Mouse (Mus musculus) activated CD4-positive, CD25-positive, alpha-beta regulatory T cell, adult 4 months (primary cell): ENCODE measurements around the gene Gzma. TPM values are rescaled to one million over a fixed set of nuclear protein-coding genes. Genes with fewer than 3 reads are reported as not detected.

ENCODE experiments used
- ATAC-seq: one replicate; pipeline ENCODE4 v1.8.0; 2017
- polyA plus RNA-seq, 2 experiments: library from polyadenylated mRNA; unstranded; fragments of 100-300 nt; shearing (Covaris generic); gene quantifications; one replicate each; pipeline ENCODE4 v1.2.1; 2017

The Gzma gene
- polyA plus RNA-seq: 1 to 10 TPM; 3.3 to 6.7 TPM

GRCm38 (mm10) chr13:113100879-113101278, at the start of gene Gzma:
TSS of gene Gzma (minus strand) at chr13:113100981.
- peak; percentile 90 for ATAC-seq

- no peak for ATAC-seq
These were observed 38.8 kb upstream of the Gzma start for GRCm38 (mm10) chr13:113139597-113139996.

DNA sequence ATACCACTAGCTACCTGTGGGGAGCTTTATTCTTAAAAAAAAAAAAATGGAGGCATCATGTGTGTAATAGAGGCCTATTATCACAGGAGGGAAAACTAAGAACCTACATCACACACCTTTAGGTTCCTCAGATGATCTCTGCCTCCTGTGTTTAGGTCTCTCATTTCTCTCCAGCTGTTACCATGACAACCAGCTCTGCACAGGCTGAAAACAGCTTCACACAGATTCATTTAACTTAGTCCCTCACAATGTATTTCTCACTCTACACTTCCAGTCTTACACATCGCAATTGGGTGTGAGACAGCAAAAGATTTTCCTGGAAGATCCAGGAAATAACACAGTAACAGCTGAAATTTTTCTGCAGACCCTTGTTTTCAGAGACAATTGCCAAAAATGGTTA, 29.2 kb upstream of the Gzma start:
- ATAC-seq: no peak

DNA sequence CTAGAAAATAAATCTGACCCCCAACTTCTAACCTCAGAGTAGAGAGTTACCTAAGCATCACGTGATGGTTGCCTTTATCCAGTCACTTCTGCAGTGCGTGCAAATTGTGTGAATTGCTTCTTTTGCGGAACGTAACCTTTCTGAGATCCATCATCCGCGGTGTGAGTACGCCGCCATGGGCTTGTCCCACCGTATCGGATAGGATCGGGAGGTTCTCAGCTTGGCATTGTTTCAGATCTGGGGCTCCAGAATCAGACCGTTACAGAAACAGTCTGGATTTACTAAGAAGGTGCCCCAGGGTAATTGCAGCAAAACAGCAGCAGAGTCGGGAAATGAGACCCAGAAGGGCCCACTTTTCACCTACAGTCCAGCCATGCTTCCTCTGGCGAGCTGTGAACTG, 20.5 kb upstream of the Gzma start:
- no peak for ATAC-seq

GRCm38 (mm10) chr13:113120324-113121237, 19.8 kb upstream of the Gzma start:
- ATAC-seq: peak; percentile 89

DNA sequence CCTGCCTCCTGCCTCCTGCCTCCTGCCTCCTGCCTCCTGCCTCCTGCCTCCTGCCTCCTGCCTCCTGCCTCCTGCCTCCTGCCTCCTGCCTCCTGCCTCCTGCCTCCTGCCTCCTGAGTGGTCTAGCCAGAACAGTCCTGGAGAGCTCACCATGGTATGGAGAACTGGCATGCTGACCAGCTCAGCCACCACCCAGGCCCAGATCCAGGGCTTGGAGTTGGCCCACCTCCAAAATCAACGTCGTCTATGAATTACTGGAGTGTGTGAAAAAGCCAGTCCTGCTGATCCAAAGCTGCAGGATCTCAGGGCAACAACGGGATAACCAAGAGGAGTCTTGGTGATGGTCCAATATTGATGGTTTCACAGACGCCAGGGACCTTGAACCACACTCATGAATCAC, 18.2 kb upstream of the Gzma start:
- ATAC-seq: no peak

GRCm38 (mm10) chr13:113104759-113105158, 4.0 kb upstream of the Gzma start:
- no peak for ATAC-seq

- ATAC-seq: no peak
These were observed 1.0 kb upstream of the Gzma start for GRCm38 (mm10) chr13:113101804-113102203.

DNA sequence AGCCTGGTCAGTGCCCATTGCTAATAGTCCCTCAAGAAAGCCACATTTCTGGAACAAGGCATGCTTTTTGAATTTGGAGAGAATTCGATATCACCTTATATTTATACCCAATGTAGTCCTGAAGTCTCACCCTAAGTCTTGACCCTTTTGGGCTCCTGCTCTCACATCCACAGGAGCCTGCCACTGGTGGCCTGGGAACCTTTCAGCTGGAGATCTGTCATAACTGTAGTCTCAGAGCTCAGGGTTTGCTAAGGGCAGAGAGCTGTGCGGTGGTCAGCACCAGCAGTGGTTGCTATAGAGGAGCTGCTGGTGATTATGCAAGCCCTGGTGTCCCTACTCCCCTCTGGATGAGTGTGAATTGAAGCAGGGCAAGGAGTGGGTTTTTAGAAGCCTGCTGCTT, 2.4 kb downstream of the Gzma start:
- no peak for ATAC-seq

DNA sequence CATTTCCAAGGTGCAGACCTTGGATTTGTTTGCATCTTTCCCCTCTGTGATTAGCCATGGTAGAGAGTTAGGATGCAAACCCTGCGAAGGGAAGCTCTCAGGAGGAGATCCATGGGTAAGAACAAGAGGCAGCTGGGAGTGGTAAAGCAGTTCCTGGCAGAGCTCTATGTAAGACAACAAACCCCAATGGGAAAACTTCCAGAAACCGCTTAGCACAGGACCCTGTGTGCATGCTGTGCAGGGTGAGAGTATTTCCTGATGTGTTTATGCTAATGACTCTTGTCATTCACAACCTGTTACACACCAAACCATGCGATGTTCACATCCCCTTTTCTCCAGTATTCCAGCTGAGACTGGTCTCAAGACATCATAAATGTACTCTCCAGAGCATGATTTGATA, 3.8 kb downstream of the Gzma start:
- ATAC-seq: no peak

DNA sequence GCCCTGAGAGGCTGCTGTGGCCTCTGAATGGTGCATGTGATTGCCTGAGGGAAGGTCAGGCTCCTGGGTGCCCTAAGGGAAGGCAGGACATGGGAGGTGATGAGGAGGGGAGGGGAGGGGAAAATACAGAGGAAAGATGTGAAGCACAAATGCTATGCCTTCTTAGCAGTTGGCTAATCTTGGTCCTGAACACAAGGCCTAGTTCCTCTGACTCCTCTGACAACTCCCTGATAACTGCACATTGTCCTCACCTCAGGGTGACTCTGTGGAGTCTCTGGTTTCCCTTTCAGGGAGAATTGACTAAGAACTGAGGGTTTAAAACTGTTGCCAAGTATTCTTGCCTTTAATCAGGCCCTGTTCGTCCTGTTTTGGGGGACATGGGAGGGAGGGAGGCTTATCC, 6.2 kb downstream of the Gzma start:
- ATAC-seq: no peak

DNA sequence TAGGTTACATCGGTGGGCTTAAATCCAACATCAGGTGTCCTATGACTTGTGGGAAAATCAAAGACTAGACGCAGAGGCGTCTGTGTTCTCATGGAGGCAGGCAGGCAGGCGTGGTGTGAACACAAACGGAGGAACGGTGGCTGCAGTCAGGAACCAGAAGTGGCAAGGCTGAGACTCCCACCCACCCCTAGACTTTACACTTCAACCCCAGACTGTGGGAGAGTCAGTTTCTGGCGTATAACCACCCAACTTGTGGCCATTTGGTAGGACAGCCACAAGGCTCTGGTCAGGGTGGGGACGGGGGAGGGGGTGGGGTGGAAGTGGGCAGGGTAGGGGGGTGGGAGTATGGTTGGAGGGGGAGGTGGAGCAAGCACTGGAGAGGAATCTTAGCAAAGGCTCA, 10.3 kb downstream of the Gzma start:
- ATAC-seq: no peak

- ATAC-seq: no peak
These were observed 13.4 kb downstream of the Gzma start for GRCm38 (mm10) chr13:113087226-113088017.

GRCm38 (mm10) chr13:113084732-113085131, 16.0 kb downstream of the Gzma start:
- no peak for ATAC-seq

DNA sequence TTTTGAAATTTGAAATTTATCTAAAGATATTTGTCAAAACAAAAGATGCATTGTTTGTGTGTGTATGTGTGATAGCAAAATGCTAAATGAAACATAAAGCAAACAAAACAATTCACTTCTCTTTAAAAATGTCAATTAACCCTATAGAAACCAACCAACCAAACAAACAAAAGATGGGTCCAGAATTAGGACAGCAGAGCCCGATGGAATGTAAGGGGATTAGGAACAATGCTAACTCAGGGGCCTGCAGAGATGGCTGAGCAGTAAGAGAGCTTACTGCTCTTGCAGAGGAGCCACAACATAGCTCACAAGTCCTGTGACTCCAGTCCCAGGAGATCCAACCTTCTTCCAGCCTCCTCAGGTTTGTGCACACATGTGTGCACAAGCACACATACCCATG, 18.7 kb downstream of the Gzma start:
- ATAC-seq: no peak

DNA sequence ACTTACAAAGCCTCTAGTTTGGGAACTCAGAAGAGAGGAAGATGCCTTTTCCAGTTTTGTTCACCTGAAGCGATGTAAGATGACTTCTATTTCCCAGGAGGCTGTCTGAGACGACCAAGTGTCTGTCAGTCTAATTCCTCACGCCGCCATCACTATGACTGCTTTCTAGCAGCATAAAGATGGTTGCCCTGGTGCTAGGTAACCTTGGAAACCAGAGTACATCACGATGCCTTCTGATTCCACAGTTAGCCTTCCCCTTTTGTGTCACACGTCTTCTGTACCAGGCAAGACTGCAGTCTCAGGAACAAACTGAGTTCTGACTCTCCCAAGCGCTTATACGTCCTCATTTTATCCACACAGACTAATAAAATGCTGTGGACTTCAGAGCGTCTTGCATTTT, 21.8 kb downstream of the Gzma start:
- ATAC-seq: no peak

DNA sequence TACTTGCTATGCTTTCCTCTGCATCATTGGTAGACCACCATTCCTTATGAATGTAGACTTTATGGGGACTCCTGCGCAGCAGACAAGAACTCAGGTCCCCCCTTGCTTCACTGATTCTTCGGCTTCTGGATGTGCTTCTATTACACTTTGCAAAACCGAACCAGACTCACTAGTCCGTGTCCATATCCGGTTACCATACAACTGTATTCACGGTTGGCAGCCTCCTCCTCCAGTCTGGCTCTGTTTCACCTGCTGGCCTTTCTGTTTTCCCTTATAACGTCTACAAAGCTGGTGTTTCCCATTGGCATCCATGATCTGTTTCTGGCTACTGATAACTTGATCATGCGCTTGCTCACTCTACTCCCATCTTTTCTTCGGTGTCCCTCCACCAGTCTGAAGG, 36.2 kb downstream of the Gzma start:
- ATAC-seq: no peak

DNA sequence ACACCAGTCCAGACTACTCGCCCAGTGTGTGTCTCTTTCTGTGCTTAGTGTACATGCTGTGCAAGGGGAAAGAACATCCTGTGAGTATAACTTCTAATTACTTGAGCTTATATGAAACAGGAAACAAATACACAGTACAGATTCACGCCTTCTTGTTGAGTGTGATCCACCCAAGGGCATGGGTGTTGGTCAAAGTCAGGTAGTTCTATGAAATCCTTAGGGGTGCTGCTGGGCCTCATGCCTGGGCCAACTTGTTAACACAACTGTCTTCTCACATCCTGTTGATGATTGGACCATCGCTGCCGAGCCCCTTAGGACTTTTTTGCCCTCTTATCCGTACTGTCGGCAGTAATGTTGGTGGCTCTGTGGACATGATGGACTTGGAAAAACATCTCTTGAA, 39.0 kb downstream of the Gzma start:
- ATAC-seq: no peak

DNA sequence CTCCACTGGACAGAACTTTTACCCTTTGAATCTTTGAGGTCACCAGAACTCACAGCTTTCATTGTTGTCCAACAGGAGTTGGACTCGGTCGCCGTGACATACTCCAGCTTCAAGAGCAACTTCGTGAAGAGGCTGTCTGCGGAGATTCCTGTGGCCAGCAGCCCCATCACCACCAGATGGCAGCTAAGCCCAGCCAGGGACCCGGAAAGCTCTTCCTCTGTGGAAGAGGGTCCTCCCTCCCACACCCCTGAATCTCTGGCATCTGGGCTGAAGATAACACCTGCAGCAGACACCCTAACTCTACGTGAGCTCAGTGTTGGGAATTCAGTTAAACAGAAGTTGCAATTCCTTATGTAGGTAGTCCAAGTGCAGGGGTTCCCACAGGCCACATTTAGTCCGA, 45.0 kb downstream of the Gzma start:
- ATAC-seq: no peak

DNA sequence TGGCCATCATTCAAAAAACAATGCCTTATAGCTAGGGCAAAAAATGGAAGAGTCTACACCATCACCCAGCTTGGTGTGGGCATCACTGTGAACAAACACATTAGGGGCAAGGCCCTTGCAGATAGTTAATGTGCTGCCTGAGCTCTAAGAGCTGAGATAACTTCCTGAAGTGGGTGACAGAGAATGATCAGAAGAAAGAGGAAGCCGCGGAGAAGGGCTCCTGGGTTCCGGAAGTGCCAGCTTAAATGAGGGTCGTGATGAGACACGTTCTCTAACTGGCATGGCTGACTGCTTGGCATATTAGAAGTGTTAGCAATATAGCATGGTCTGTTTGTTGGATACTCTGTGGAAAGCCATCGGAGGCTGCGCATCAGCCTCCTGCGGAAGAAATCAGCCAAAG, 46.6 kb downstream of the Gzma start:
- ATAC-seq: no peak

DNA sequence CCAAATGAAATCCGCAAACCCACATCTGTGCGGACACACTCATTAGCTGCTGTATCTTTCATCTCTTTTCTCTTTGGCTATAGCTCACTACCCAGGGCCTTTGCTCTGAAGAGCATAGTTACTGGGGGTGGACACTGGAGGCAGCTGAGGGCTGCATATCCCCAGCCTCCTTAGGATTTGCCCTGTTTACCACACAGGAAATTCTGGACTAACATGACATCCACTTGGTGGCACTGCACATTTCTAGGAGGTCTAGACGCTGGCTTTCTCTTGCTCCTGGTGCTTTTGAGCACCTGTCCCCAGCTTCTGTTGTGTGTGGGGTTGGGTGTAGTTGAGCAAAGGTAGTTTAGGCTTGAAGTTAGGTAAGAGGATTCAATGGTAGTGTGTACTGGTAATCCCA, 53.1 kb downstream of the Gzma start:
- no peak for ATAC-seq

DNA sequence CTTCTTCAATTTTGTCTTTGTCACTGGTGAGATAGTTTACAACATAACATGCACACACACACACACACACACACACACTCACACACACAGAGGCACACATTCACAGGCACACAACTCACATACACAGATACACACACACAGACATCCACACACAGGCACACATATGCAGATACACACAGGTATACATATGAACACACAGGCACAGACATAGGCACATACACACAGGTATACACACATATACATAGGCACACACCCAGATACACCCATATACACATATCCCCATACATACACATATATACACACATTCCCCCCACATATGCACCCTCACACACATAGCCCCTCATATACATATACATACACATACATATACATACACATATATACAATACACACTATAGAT, 53.8 kb downstream of the Gzma start:
- ATAC-seq: no peak

DNA sequence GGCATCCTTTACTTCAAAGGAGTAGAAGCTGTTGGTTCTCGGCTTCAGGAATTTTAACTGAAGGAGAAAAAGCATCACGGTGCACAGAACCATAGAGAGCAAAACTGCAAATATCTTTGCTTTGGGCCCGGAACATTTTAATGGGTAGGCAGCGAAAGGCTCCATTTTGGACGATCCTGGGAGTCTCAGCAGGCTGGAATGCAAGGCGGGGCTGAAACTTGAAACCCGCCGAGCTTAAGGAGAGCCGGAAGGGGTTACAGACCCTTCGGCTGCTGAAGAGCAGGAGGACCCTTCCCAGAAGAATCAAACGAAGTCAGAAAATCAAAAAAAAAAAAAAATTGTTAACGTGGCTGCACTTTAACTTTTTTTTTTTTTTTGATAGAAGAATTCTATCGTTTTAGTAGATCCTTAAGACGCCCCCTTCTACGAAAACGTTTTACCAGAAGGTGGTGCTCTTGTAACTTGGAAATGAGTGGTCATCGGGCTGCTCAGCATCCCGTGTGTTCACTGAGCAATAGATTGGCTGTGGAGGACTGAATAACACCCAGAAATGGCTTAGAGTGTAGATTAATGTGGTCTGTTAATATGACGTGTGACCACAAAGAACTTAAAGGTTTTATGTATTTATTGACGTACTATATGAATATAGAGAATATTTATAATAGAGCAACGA, 54.4 kb downstream of the Gzma start, which contains the start of gene Gpx8:
TSS of gene Gpx8 (minus strand) at position 200 of the 673 bp plus-strand sequence.
- ATAC-seq: peak; percentile 69
